Mouse (Mus musculus) limb, embryonic 13.5 days (tissue): ENCODE data around the gene Fahd1. TPM values are rescaled to one million over a fixed set of nuclear protein-coding genes. Genes with fewer than 3 reads are reported as not detected.

Experiments used
- ATAC-seq: fragments of 200-750 bp; cut with Nextera tagmentation; 2 replicates; pipeline ENCODE4 v1.8.0; 2017; ENCODE audit warnings: low read depth, moderate number of reproducible peaks, moderate TSS enrichment; ENCODE audit not compliant: low FRiP score
- H3K27ac ChIP-seq: fragments of 300-500 bp; sonication (generic); 2 replicates; pipeline ENCODE4 v1.5.1; 2015; ENCODE audit warnings: inconsistent platforms, mild to moderate bottlenecking, moderate library complexity
- H3K27me3 ChIP-seq: fragments of 300-500 bp; sonication (generic); 2 replicates; pipeline ENCODE4 v1.6.1; 2015; ENCODE audit warnings: mild to moderate bottlenecking, inconsistent platforms
- H3K36me3 ChIP-seq: fragments of 300-500 bp; sonication (generic); 2 replicates; pipeline ENCODE4 v1.6.1; 2015; ENCODE audit warnings: inconsistent platforms, mild to moderate bottlenecking, moderate library complexity
- H3K4me1 ChIP-seq: fragments of 300-500 bp; sonication (generic); 2 replicates; pipeline ENCODE4 v1.6.1; 2015; ENCODE audit warnings: inconsistent platforms
- H3K4me2 ChIP-seq: fragments of 300-500 bp; sonication (generic); replicated peaks from 2 replicates; pipeline ENCODE4 v1.6.1; 2015; ENCODE audit warnings: inconsistent platforms, mild to moderate bottlenecking, moderate library complexity
- H3K4me3 ChIP-seq: fragments of 300-500 bp; sonication (generic); 2 replicates; pipeline ENCODE4 v1.5.1; 2015; ENCODE audit warnings: moderate library complexity, mild to moderate bottlenecking, inconsistent platforms
- H3K9ac ChIP-seq: fragments of 300-500 bp; sonication (generic); 2 replicates; pipeline ENCODE4 v1.6.1; 2015; ENCODE audit warnings: mild to moderate bottlenecking, inconsistent platforms
- H3K9me3 ChIP-seq: fragments of 300-500 bp; sonication (generic); 2 replicates; pipeline ENCODE4 v1.6.1; 2016; ENCODE audit warnings: inconsistent platforms
- WGBS: fragments of 180-500 bp; shearing (Covaris S2); methylation state at CpG from one replicate; pipeline ENCODE4 v1.1.7; 2015; 5-methylcytosine and 5-hydroxymethylcytosine counted together
- polyA plus RNA-seq: library from polyadenylated mRNA; unstranded; fragments of >200 nt; fragmentation: Nextera tagmentation; extraction: Ambion mirVana; gene quantifications from 2 replicates; pipeline ENCODE4 v1.2.1, GENCODE M21; 2015

Gene Fahd1
- polyA plus RNA-seq, 1 experiment from 2014 or later: 18.4 TPM

- no peak for ATAC-seq
- Histone ChIP-seq H3K27me3 (peaks cover 3% of the 10 kb centered on the region), H3K36me3 (peaks cover 60% of the 10 kb centered on the region), H3K9me3 (no peaks in the 10 kb centered on the region), H3K4me2 (no peak overlapping the region), H3K27ac (no peak overlapping the region), H3K4me1 (peaks cover 1% of the 10 kb centered on the region), H3K9ac (no peak overlapping the region), H3K4me3 (no peak overlapping the region)
- 89% methylated on average over 13 of the region's 13 CpGs for WGBS
Measured at GRCm38 (mm10) chr17:24856589-24856988, 6.4 kb upstream of the Fahd1 start.

GRCm38 (mm10) chr17:24855838-24856464 is 5.8 kb upstream of the Fahd1 start:
- Histone ChIP-seq H3K36me3 (peaks cover 54% of the 10 kb centered on the region), H3K9me3 (no peaks in the 10 kb centered on the region), H3K27ac (no peak overlapping the region), H3K27me3 (peaks cover 9% of the 10 kb centered on the region), H3K9ac (no peak overlapping the region), H3K4me1 (peaks cover 7% of the 10 kb centered on the region), H3K4me2 (no peak overlapping the region), H3K4me3 (no peak overlapping the region)
- WGBS: 82% methylated on average over 3 of the region's 3 CpGs
- no peak for ATAC-seq

- peak overlapping the region; percentile 82 for H3K4me3 ChIP-seq
- peaks cover 23% of the 10 kb centered on the region for H3K36me3 ChIP-seq
- no peak overlapping the region for H3K27ac ChIP-seq
- no peak for ATAC-seq
- H3K4me1 ChIP-seq: peaks cover 21% of the 10 kb centered on the region
- WGBS: 79% methylated on average over 10 of the region's 10 CpGs
- peaks cover 11% of the 10 kb centered on the region for H3K27me3 ChIP-seq
- H3K9ac ChIP-seq: peak overlapping the region; percentile 77
- no peaks in the 10 kb centered on the region for H3K9me3 ChIP-seq
- H3K4me2 ChIP-seq: peak overlapping the region; percentile 96
Measured at GRCm38 (mm10) chr17:24851381-24852125, 1.4 kb upstream of the Fahd1 start.

- ATAC-seq: no peak
- H3K36me3 ChIP-seq: peaks cover 15% of the 10 kb centered on the region; the same call in 1 of the 2 replicates
- H3K9ac ChIP-seq: peak overlapping the region; percentile 77
- under 1% methylated on average over 20 of the region's 20 CpGs for WGBS
- H3K27me3 ChIP-seq: peaks cover 11% of the 10 kb centered on the region
- peaks cover 21% of the 10 kb centered on the region for H3K4me1 ChIP-seq
- H3K9me3 ChIP-seq: no peaks in the 10 kb centered on the region
- peak overlapping the region; percentile 96 for H3K4me2 ChIP-seq
- H3K4me3 ChIP-seq: peak overlapping the region; percentile 82
- no peak overlapping the region for H3K27ac ChIP-seq
Measured at GRCm38 (mm10) chr17:24850773-24851127, 586 bp upstream of the Fahd1 start.

GRCm38 (mm10) chr17:24849733-24850064 is 465 bp downstream of the Fahd1 start:
- Histone ChIP-seq H3K4me2 (peak overlapping the region; percentile 96), H3K9me3 (no peaks in the 10 kb centered on the region), H3K4me1 (peaks cover 21% of the 10 kb centered on the region), H3K9ac (peak overlapping the region; percentile 82), H3K4me3 (peak overlapping the region; percentile 82), H3K27me3 (peaks cover 19% of the 10 kb centered on the region), H3K36me3 (peaks cover 12% of the 10 kb centered on the region; the same call in 1 of the 2 replicates), H3K27ac (peak overlapping the region; percentile 85)
- peak; percentile 42 for ATAC-seq
- 0% methylated on average over 21 of the region's 21 CpGs for WGBS

GRCm38 (mm10) chr17:24848600-24849031 is 1.5 kb downstream of the Fahd1 start:
- peaks cover 7% of the 10 kb centered on the region; the same call in 1 of the 2 replicates for H3K36me3 ChIP-seq
- H3K27me3 ChIP-seq: peaks cover 28% of the 10 kb centered on the region
- ATAC-seq: no peak
- peak overlapping the region; percentile 82 for H3K4me3 ChIP-seq
- peak overlapping the region; percentile 96 for H3K4me2 ChIP-seq
- H3K4me1 ChIP-seq: peaks cover 21% of the 10 kb centered on the region
- H3K27ac ChIP-seq: no peak overlapping the region
- H3K9ac ChIP-seq: no peak overlapping the region
- no peaks in the 10 kb centered on the region for H3K9me3 ChIP-seq

GRCm38 (mm10) chr17:24847386-24847785 is 2.8 kb downstream of the Fahd1 start:
- Histone ChIP-seq H3K9me3 (no peaks in the 10 kb centered on the region), H3K36me3 (no peaks in the 10 kb centered on the region), H3K27ac (no peak overlapping the region), H3K4me2 (no peak overlapping the region), H3K4me1 (peaks cover 21% of the 10 kb centered on the region), H3K27me3 (peaks cover 30% of the 10 kb centered on the region), H3K9ac (no peak overlapping the region), H3K4me3 (no peak overlapping the region)
- 91% methylated on average over 1 of the region's 1 CpGs for WGBS
- no peak for ATAC-seq

GRCm38 (mm10) chr17:24844525-24844924 is 5.6 kb downstream of the Fahd1 start:
- H3K4me3 ChIP-seq: no peak overlapping the region
- ATAC-seq: no peak
- H3K27ac ChIP-seq: no peak overlapping the region
- H3K36me3 ChIP-seq: no peaks in the 10 kb centered on the region
- no peaks in the 10 kb centered on the region for H3K9me3 ChIP-seq
- H3K27me3 ChIP-seq: peaks cover 29% of the 10 kb centered on the region
- no peak overlapping the region for H3K4me2 ChIP-seq
- peaks cover 11% of the 10 kb centered on the region; the same call in 1 of the 2 replicates for H3K4me1 ChIP-seq
- 24% methylated on average over 9 of the region's 9 CpGs for WGBS
- H3K9ac ChIP-seq: no peak overlapping the region

GRCm38 (mm10) chr17:24842631-24843030 is 7.5 kb downstream of the Fahd1 start:
- Histone ChIP-seq H3K9ac (no peak overlapping the region), H3K4me3 (no peak overlapping the region), H3K27me3 (peaks cover 29% of the 10 kb centered on the region), H3K4me1 (no peaks in the 10 kb centered on the region), H3K27ac (no peak overlapping the region), H3K4me2 (no peak overlapping the region), H3K36me3 (no peaks in the 10 kb centered on the region), H3K9me3 (no peaks in the 10 kb centered on the region)
- WGBS: 46% methylated on average over 2 of the region's 2 CpGs
- ATAC-seq: no peak

- Histone ChIP-seq H3K36me3 (no peaks in the 10 kb centered on the region), H3K9me3 (no peaks in the 10 kb centered on the region), H3K9ac (no peak overlapping the region), H3K27ac (no peak overlapping the region), H3K4me1 (no peaks in the 10 kb centered on the region), H3K27me3 (peaks cover 29% of the 10 kb centered on the region), H3K4me2 (no peak overlapping the region), H3K4me3 (no peak overlapping the region)
- 56% methylated on average over 4 of the region's 4 CpGs for WGBS
- no peak for ATAC-seq
Measured at GRCm38 (mm10) chr17:24841133-24841532, 9.0 kb downstream of the Fahd1 start.

- H3K4me1 ChIP-seq: no peaks in the 10 kb centered on the region
- H3K4me3 ChIP-seq: no peak overlapping the region
- H3K27ac ChIP-seq: no peak overlapping the region
- H3K4me2 ChIP-seq: no peak overlapping the region
- WGBS: 62% methylated on average over 5 of the region's 5 CpGs
- no peaks in the 10 kb centered on the region for H3K36me3 ChIP-seq
- H3K9ac ChIP-seq: no peak overlapping the region
- H3K27me3 ChIP-seq: peaks cover 30% of the 10 kb centered on the region
- no peaks in the 10 kb centered on the region for H3K9me3 ChIP-seq
- no peak for ATAC-seq
Measured at GRCm38 (mm10) chr17:24840341-24840740, 9.8 kb downstream of the Fahd1 start.

GRCm38 (mm10) chr17:24839842-24840241 is 10.3 kb downstream of the Fahd1 start, which contains the start of gene Hagh:
Gene Hagh (plus strand): TSS chr17:24840143.
- no peak within 1 kb of the TSS for H3K9ac ChIP-seq
- no peaks in the 10 kb centered on the region for H3K36me3 ChIP-seq
- peaks cover 25% of the 10 kb centered on the region for H3K27me3 ChIP-seq
- no peak within 1 kb of the TSS for H3K4me3 ChIP-seq
- no peaks in the 10 kb centered on the region for H3K9me3 ChIP-seq
- H3K4me1 ChIP-seq: no peaks in the 10 kb centered on the region
- H3K27ac ChIP-seq: no peak within 1 kb of the TSS
- WGBS: 64% methylated on average over 8 of the region's 8 CpGs
- ATAC-seq: no peak
- H3K4me2 ChIP-seq: no peak within 1 kb of the TSS
